13 mouse cellular contexts compared by ENCODE assay signal in the genomic region with DNA sequence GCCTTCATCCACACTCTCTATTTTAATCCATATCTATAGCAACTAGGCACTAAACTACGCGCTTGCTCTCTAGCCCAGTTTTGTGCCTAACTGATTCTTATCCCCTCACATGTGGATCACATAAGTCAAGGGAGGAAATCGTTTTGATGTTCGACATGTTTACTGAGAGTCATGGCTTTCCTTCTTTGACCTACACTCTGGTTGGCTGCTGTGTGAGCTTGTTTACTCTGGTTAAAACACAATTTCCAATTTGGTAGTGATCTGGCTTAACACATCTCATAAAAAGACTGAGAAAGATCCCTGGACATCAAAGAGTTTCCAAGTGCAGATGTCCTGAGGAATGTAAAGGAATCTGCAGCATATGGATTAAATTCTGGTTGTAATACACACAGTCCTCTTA.
"Had no signal": no experiment of that assay in that cellular context is flagged by ENCODE, and none has a peak within 500 bp of the region (broad histone marks: within the 10 kb centered on the region; RNA-seq: fewer than 3 reads in every experiment).

No protein-coding gene starts in this region.

- ATAC-seq: liver, postnatal 0 days; midbrain, embryonic 13.5 days had no signal

- H3K4me3 ChIP-seq: kidney, embryonic 15.5 days; left cerebral cortex, adult 2 months; liver, embryonic 13.5 days; midbrain, embryonic 13.5 days; neural tube, embryonic 15.5 days had no signal

- H3K27ac ChIP-seq: kidney, embryonic 15.5 days; left cerebral cortex, adult 2 months; liver, embryonic 13.5 days; midbrain, embryonic 13.5 days; neural tube, embryonic 15.5 days; stomach, postnatal 0 days had no signal

- H3K4me1 ChIP-seq: kidney, embryonic 15.5 days; liver, embryonic 13.5 days; neural tube, embryonic 15.5 days had no signal

- H3K27me3 ChIP-seq: kidney, embryonic 15.5 days; liver, embryonic 13.5 days; midbrain, embryonic 13.5 days; neural tube, embryonic 15.5 days had no signal

- H3K9me3 ChIP-seq: kidney, embryonic 15.5 days; liver, embryonic 13.5 days; midbrain, embryonic 13.5 days; neural tube, embryonic 15.5 days had no signal

- DNase-seq: kidney, adult 18-20 months; kidney, postnatal 25 days; liver; liver, embryonic 13.5 days; liver, postnatal 0 days; lung, postnatal 36 days; right cerebral cortex, adult 18-20 months; thymus, postnatal 25 days had no signal

- H3K9ac ChIP-seq: kidney, embryonic 15.5 days; liver, embryonic 13.5 days; liver, postnatal 0 days; midbrain, embryonic 13.5 days; neural tube, embryonic 15.5 days had no signal

- H3K4me2 ChIP-seq: kidney, embryonic 15.5 days; liver, embryonic 13.5 days; midbrain, embryonic 13.5 days; neural tube, embryonic 15.5 days had no signal

- H3K36me3 ChIP-seq: kidney, embryonic 15.5 days; liver, embryonic 13.5 days; midbrain, embryonic 13.5 days; neural tube, embryonic 15.5 days had no signal
